Mouse (Mus musculus): ENCODE data around the gene S100a2.

S100a2 gene

GRCm38 (mm10) chr3:90597736-90598135, 7.7 kb downstream of the S100a2 start:
- no peak for DNase-seq

GRCm38 (mm10) chr3:90598212-90598611, 8.2 kb downstream of the S100a2 start:
- DNase-seq = no peak

- DNase-seq = no peak
Observed at GRCm38 (mm10) chr3:90599401-90599800, 9.4 kb downstream of the S100a2 start.

- no peak for DNase-seq
Observed at GRCm38 (mm10) chr3:90600036-90600435, 10.0 kb downstream of the S100a2 start.

- DNase-seq = no peak
Observed at GRCm38 (mm10) chr3:90600458-90601195, 10.6 kb downstream of the S100a2 start.

GRCm38 (mm10) chr3:90601486-90602110, 11.6 kb downstream of the S100a2 start, which contains the start of gene Gm42674:
TSS of gene Gm42674 (plus strand) at chr3:90601904.
- no peak for DNase-seq

GRCm38 (mm10) chr3:90603623-90604022, 13.6 kb downstream of the S100a2 start, which contains the start of gene S100a4:
TSS of gene S100a4 (plus strand) at chr3:90603771.
- DNase-seq = no peak

GRCm38 (mm10) chr3:90604416-90604815, 14.4 kb downstream of the S100a2 start:
- peak; percentile 28 to 47 for DNase-seq

- DNase-seq = no peak
Observed at GRCm38 (mm10) chr3:90605049-90605448, 15.0 kb downstream of the S100a2 start.

GRCm38 (mm10) chr3:90605736-90606135, 15.7 kb downstream of the S100a2 start:
- no peak for DNase-seq

- DNase-seq = no peak
Observed at GRCm38 (mm10) chr3:90606185-90606584, 16.1 kb downstream of the S100a2 start.

- DNase-seq = no peak
Observed at GRCm38 (mm10) chr3:90607361-90607760, 17.3 kb downstream of the S100a2 start.

GRCm38 (mm10) chr3:90608223-90608622, 18.2 kb downstream of the S100a2 start, which contains the start of gene S100a5:
TSS of gene S100a5 (plus strand) at chr3:90608523.
- DNase-seq = no peak

GRCm38 (mm10) chr3:90609102-90609501, 19.1 kb downstream of the S100a2 start:
- DNase-seq = no peak

- no peak for DNase-seq
Observed at GRCm38 (mm10) chr3:90611494-90611893, 21.4 kb downstream of the S100a2 start.

GRCm38 (mm10) chr3:90612061-90612460, 22.0 kb downstream of the S100a2 start:
- no peak for DNase-seq

- DNase-seq = peak; percentile 72 to 77
Observed at GRCm38 (mm10) chr3:90612728-90613291, 22.8 kb downstream of the S100a2 start, which contains the start of gene S100a6. TSS of gene S100a6 (plus strand) at chr3:90612882.

GRCm38 (mm10) chr3:90613461-90614147, 23.6 kb downstream of the S100a2 start:
- no peak for DNase-seq

GRCm38 (mm10) chr3:90614148-90614530, 24.1 kb downstream of the S100a2 start:
- DNase-seq = no peak

- no peak for DNase-seq
Observed at GRCm38 (mm10) chr3:90614611-90615251, 24.7 kb downstream of the S100a2 start.

GRCm38 (mm10) chr3:90615415-90615814, 25.4 kb downstream of the S100a2 start:
- peak; percentile 68 to 72 for DNase-seq

GRCm38 (mm10) chr3:90615911-90616310, 25.9 kb downstream of the S100a2 start:
- DNase-seq = no peak

- no peak for DNase-seq
Observed at GRCm38 (mm10) chr3:90617586-90617985, 27.5 kb downstream of the S100a2 start.

All from cerebellum, postnatal 10 days (tissue).